Comparison of ENCODE assay signal across 7 mouse cellular contexts in genomic region chr1:171044365-171045078, GRCm38 (mm10). TPM values are rescaled to one million over a fixed set of nuclear protein-coding genes. Genes with fewer than 3 reads are reported as not detected.
DNase-seq lines count a peak whose midpoint lies in the region; ATAC-seq lines count a peak whose summit lies in the region.

No protein-coding gene starts in this region.

- peak overlapping the region; percentile 57 for H3K4me2 ChIP-seq in embryonic facial prominence, embryonic 14.5 days (ENCODE audit: low read depth, low read length)
- peak overlapping the region; percentile 51 for H3K4me2 ChIP-seq in limb, embryonic 12.5 days
- H3K4me2 ChIP-seq in midbrain, embryonic 14.5 days (ENCODE audit: low read length): peak overlapping the region; percentile 55

- peak overlapping the region; percentile 65 for H3K9ac ChIP-seq in embryonic facial prominence, embryonic 14.5 days (ENCODE audit: low read depth, low read length)
- peak overlapping the region; percentile 59 for H3K9ac ChIP-seq in limb, embryonic 12.5 days (replicated peaks)
- H3K9ac ChIP-seq in midbrain, embryonic 14.5 days (replicated peaks; ENCODE audit: low read length): peak overlapping the region; percentile 39

- no peaks in the 10 kb centered on the region for H3K36me3 ChIP-seq in embryonic facial prominence, embryonic 14.5 days (ENCODE audit: control insufficient read depth, insufficient read depth, low read length)
- no peaks in the 10 kb centered on the region for H3K36me3 ChIP-seq in limb, embryonic 12.5 days
- H3K36me3 ChIP-seq in midbrain, embryonic 14.5 days (ENCODE audit: control insufficient read depth, insufficient read depth, low read length): no peaks in the 10 kb centered on the region

- peak; percentile 56 to 81 for DNase-seq in adrenal gland, postnatal 4 days (ENCODE audit: low spot score in 2 of 2)
- peak; percentile 95 for DNase-seq in embryonic facial prominence, embryonic 14.5 days (ENCODE audit: low spot score)
- peak; percentile 89 for DNase-seq in heart, adult 8-10 months (ENCODE audit: low spot score)
- DNase-seq in kidney, adult 8-10 months: peak; percentile 86
- peak; percentile 96 for DNase-seq in midbrain, embryonic 14.5 days
- peak; percentile 75 to 80 for DNase-seq in spleen, adult 18-20 months

- H3K4me3 ChIP-seq in embryonic facial prominence, embryonic 14.5 days (ENCODE audit: low read depth, low read length): peak overlapping the region; percentile 59
- peak overlapping the region; percentile 61 for H3K4me3 ChIP-seq in limb, embryonic 12.5 days (replicated peaks)
- H3K4me3 ChIP-seq in midbrain, embryonic 14.5 days (replicated peaks; ENCODE audit: low read depth, low read length): peak overlapping the region; percentile 51

- H3K27ac ChIP-seq in embryonic facial prominence, embryonic 14.5 days (replicated peaks; ENCODE audit: low read depth, low read length): peak overlapping the region; percentile 85
- peak overlapping the region; percentile 79 for H3K27ac ChIP-seq in limb, embryonic 12.5 days
- H3K27ac ChIP-seq in midbrain, embryonic 14.5 days (replicated peaks; ENCODE audit: low read depth, low read length): peak overlapping the region; percentile 70

- no peaks in the 10 kb centered on the region for H3K27me3 ChIP-seq in embryonic facial prominence, embryonic 14.5 days (replicated peaks; ENCODE audit: control insufficient read depth, insufficient read depth, low read length)
- no peaks in the 10 kb centered on the region; the same call in 1 of the 2 replicates for H3K27me3 ChIP-seq in limb, embryonic 12.5 days
- no peaks in the 10 kb centered on the region for H3K27me3 ChIP-seq in midbrain, embryonic 14.5 days (ENCODE audit: control insufficient read depth, insufficient read depth, low read length)

- H3K4me1 ChIP-seq in embryonic facial prominence, embryonic 14.5 days (ENCODE audit: control insufficient read depth, insufficient read depth, low read length): peaks cover 2% of the 10 kb centered on the region; the same call in 1 of the 2 replicates
- no peaks in the 10 kb centered on the region; the same call in 1 of the 2 replicates for H3K4me1 ChIP-seq in limb, embryonic 12.5 days (replicated peaks)
- no peaks in the 10 kb centered on the region for H3K4me1 ChIP-seq in midbrain, embryonic 14.5 days (ENCODE audit: control insufficient read depth, insufficient read depth, low read length)

- H3K9me3 ChIP-seq in embryonic facial prominence, embryonic 14.5 days (ENCODE audit: control insufficient read depth, low read length): no peaks in the 10 kb centered on the region
- H3K9me3 ChIP-seq in limb, embryonic 12.5 days: no peaks in the 10 kb centered on the region
- H3K9me3 ChIP-seq in midbrain, embryonic 14.5 days (ENCODE audit: control insufficient read depth, low read length): no peaks in the 10 kb centered on the region

- ATAC-seq in embryonic facial prominence, embryonic 14.5 days (ENCODE audit: low read depth): peak; percentile 96
- peak; percentile 91 for ATAC-seq in limb, embryonic 12.5 days (ENCODE audit: insufficient number of reproducible peaks, insufficient read depth, low FRiP score, low TSS enrichment, low read depth)
- ATAC-seq in midbrain, embryonic 14.5 days (ENCODE audit: low FRiP score, low TSS enrichment): peak; percentile 93

- 0% methylated on average over 33 of the region's 33 CpGs for WGBS in embryonic facial prominence, embryonic 14.5 days
- WGBS in limb, embryonic 12.5 days: under 1% methylated on average over 33 of the region's 33 CpGs
- 0% methylated on average over 33 of the region's 33 CpGs for WGBS in midbrain, embryonic 14.5 days

RNA-seq across cellular contexts. Expression of gene Fcgr3, which starts 20.2 kb away (rescaled TPM):
- total RNA-seq in adrenal gland, postnatal 4 days (2021): 10 to 100 TPM; 13.8 to 15.7 TPM
- 20.5 and 25.0 TPM in 2 replicates for polyA plus RNA-seq in embryonic facial prominence, embryonic 14.5 days (2014; fragmentation: Nextera tagmentation; extraction: Ambion mirVana)
- total RNA-seq in heart, adult 8-10 months (2022): 10 to 100 TPM in 2 of 4 experiments, 1 to 10 TPM in 2; 7.8 to 13.7 (median 9.7) TPM
- 4.5 and 5.3 TPM in 2 replicates for polyA plus RNA-seq in limb, embryonic 12.5 days (2016; fragmentation: Nextera tagmentation; extraction: Ambion mirVana)
- polyA plus RNA-seq in midbrain, embryonic 14.5 days (2014; fragmentation: Nextera tagmentation; extraction: Ambion mirVana): 2.5 and 8.3 TPM in 2 replicates

RNA-seq across cellular contexts. Expression of gene Fcgr4, which starts 25.8 kb away (rescaled TPM):
- 1 to 10 TPM; 1.8 to 2.1 TPM for total RNA-seq in adrenal gland, postnatal 4 days (2021)
- 0.81 and 0.92 TPM in 2 replicates for polyA plus RNA-seq in embryonic facial prominence, embryonic 14.5 days (2014; fragmentation: Nextera tagmentation; extraction: Ambion mirVana)
- 1 to 10 TPM in 1 of 4 experiments, under 1 TPM in 2, not detected in 1; 0.22 to 1.4 (median 0.50) TPM for total RNA-seq in heart, adult 8-10 months (2022)
- 0.17 and 0.21 TPM in 2 replicates for polyA plus RNA-seq in limb, embryonic 12.5 days (2016; fragmentation: Nextera tagmentation; extraction: Ambion mirVana)
- 1.5 TPM in 1 of 2 replicates, not detected in the other for polyA plus RNA-seq in midbrain, embryonic 14.5 days (2014; fragmentation: Nextera tagmentation; extraction: Ambion mirVana)

Comparison
In these comparisons a context has a peak if more than half of its experiments do, and no peak if none do; other contexts are left out.
1. Peak in every context shown above with its lines: DNase-seq, ATAC-seq, H3K4me3 ChIP-seq and H3K27ac ChIP-seq.